Mouse (Mus musculus): ENCODE measurements at regions not wholly inside any gene's neighbourhood (a gene's known extent, or its start where the extent isn't known, plus 50 kb on each side); places are given as distances from the start of the nearest gene placed in this dataset.

GRCm38 (mm10) chr9:23728816-23729215 lies 369.0 kb upstream of the Npsr1 start:
- H3K4me1 ChIP-seq, result no peaks in the 10 kb centered on the region
- H3K9me3 ChIP-seq (replicated peaks), result no peaks in the 10 kb centered on the region
- H3K4me3 ChIP-seq, result no peak overlapping the region
- no peaks in the 10 kb centered on the region for H3K27me3 ChIP-seq (ENCODE audit: low read depth, poor library complexity, severe bottlenecking)
- H3K36me3 ChIP-seq, result no peaks in the 10 kb centered on the region
- DNase-seq (ENCODE audit: low spot score), result no peak
- H3K27ac ChIP-seq (replicated peaks), result no peak overlapping the region
- 88% methylated on average over 4 of the region's 4 CpGs for WGBS

- 88% methylated on average over 5 of the region's 5 CpGs for WGBS
Observed at GRCm38 (mm10) chr9:23752478-23752877, 345.3 kb upstream of the Npsr1 start.

GRCm38 (mm10) chr9:23786660-23787059 lies 311.1 kb upstream of the Npsr1 start:
- Histone ChIP-seq H3K9me3 (replicated peaks) (no peaks in the 10 kb centered on the region), H3K36me3 (no peaks in the 10 kb centered on the region), H3K27ac (replicated peaks) (no peak overlapping the region), H3K4me3 (no peak overlapping the region), H3K27me3 (ENCODE audit: low read depth, poor library complexity, severe bottlenecking) (no peaks in the 10 kb centered on the region), H3K4me1 (no peaks in the 10 kb centered on the region)
- WGBS, result 76% methylated on average over 4 of the region's 4 CpGs
- DNase-seq (ENCODE audit: low spot score), result no peak

More at GRCm38 (mm10) chr9:23752478-23752877, 345.3 kb upstream of the Npsr1 start:
- no peak for DNase-seq (ENCODE audit: low spot score)
- H3K9me3 ChIP-seq (replicated peaks), result no peaks in the 10 kb centered on the region
- H3K4me3 ChIP-seq, result no peak overlapping the region
- H3K36me3 ChIP-seq, result no peaks in the 10 kb centered on the region
- H3K27me3 ChIP-seq (ENCODE audit: low read depth, poor library complexity, severe bottlenecking), result no peaks in the 10 kb centered on the region
- no peak overlapping the region for H3K27ac ChIP-seq (replicated peaks)
- no peaks in the 10 kb centered on the region for H3K4me1 ChIP-seq
